Mouse (Mus musculus) adrenal gland, postnatal 36 days (tissue): ENCODE data around the gene Zdhhc5. TPM values are rescaled to one million over a fixed set of nuclear protein-coding genes. Genes with fewer than 3 reads are reported as not detected.

Source experiments
- DNase-seq, 2 experiments: peaks; one replicate each; pipeline ENCODE4 v3.0.0; 2021; ENCODE audit warnings: mixed read lengths in 1 of 2
- long read RNA-seq, 2 experiments: library from polyadenylated mRNA; stranded (forward); transcript quantifications; one replicate each; pipeline ENCODE4 v2.0.0; 2021; ENCODE audit warnings: borderline sequencing depth in 2 of 2
- total RNA-seq, 2 experiments: library from RNA; stranded (reverse); gene quantifications; 2 replicates each; pipeline ENCODE4 v1.2.3; 2021

Gene Zdhhc5
- 10 to 100 TPM; 63.3 to 63.9 TPM for total RNA-seq
- long read RNA-seq, experiment 1, full-length matches to known transcripts: 6 of 30 reads
- long read RNA-seq, experiment 1, partial matches to known transcripts: 21 of 30 reads
- long read RNA-seq, experiment 1, other reads (novel, unspliced or antisense): 3 of 30 reads
- long read RNA-seq, experiment 2, full-length matches to known transcripts: 4 of 10 reads
- long read RNA-seq, experiment 2, partial matches to known transcripts: 4 of 10 reads
- long read RNA-seq, experiment 2, other reads (novel, unspliced or antisense): 2 of 10 reads

GRCm38 (mm10) chr2:84714811-84715561, at the start of gene Zdhhc5:
TSS of gene Zdhhc5 (minus strand) at chr2:84715180.
- DNase-seq: peak; percentile 99

GRCm38 (mm10) chr2:84762818-84763217, 47.8 kb upstream of the Zdhhc5 start:
- DNase-seq: no peak

GRCm38 (mm10) chr2:84762295-84762694, 47.3 kb upstream of the Zdhhc5 start:
- DNase-seq: no peak

GRCm38 (mm10) chr2:84761840-84762239, 46.9 kb upstream of the Zdhhc5 start:
- DNase-seq: no peak

- no peak for DNase-seq
Observed at GRCm38 (mm10) chr2:84761309-84761708, 46.3 kb upstream of the Zdhhc5 start.

GRCm38 (mm10) chr2:84760777-84761176, 45.8 kb upstream of the Zdhhc5 start:
- DNase-seq: no peak

GRCm38 (mm10) chr2:84758542-84759127, 43.7 kb upstream of the Zdhhc5 start:
- peak in 1 of 2 experiments; percentile 48 for DNase-seq

GRCm38 (mm10) chr2:84757026-84757682, 42.2 kb upstream of the Zdhhc5 start:
- no peak for DNase-seq

- no peak for DNase-seq
Observed at GRCm38 (mm10) chr2:84756245-84756644, 41.3 kb upstream of the Zdhhc5 start.

GRCm38 (mm10) chr2:84750115-84750514, 35.1 kb upstream of the Zdhhc5 start:
- no peak for DNase-seq

- no peak for DNase-seq
Observed at GRCm38 (mm10) chr2:84744126-84744525, 29.1 kb upstream of the Zdhhc5 start.

GRCm38 (mm10) chr2:84743561-84743960, 28.6 kb upstream of the Zdhhc5 start, which contains the start of gene Gm19426:
TSS of gene Gm19426 (minus strand) at chr2:84743655.
- peak; percentile 76 to 84 for DNase-seq

GRCm38 (mm10) chr2:84742451-84743283, 27.7 kb upstream of the Zdhhc5 start:
- DNase-seq: peak; percentile 24 to 40

- peak in 1 of 2 experiments; percentile 38 for DNase-seq
Observed at GRCm38 (mm10) chr2:84741841-84742450, 27.0 kb upstream of the Zdhhc5 start.

- DNase-seq: peak in 1 of 2 experiments; percentile 39
Observed at GRCm38 (mm10) chr2:84740608-84741333, 25.8 kb upstream of the Zdhhc5 start.

GRCm38 (mm10) chr2:84738271-84738911, 23.4 kb upstream of the Zdhhc5 start:
- peak; percentile 33 to 50 for DNase-seq

GRCm38 (mm10) chr2:84737451-84737925, 22.5 kb upstream of the Zdhhc5 start:
- DNase-seq: no peak

- no peak for DNase-seq
Observed at GRCm38 (mm10) chr2:84736312-84737161, 21.6 kb upstream of the Zdhhc5 start.
